Mouse (Mus musculus) neural tube, embryonic 14.5 days (tissue): ENCODE measurements at regions not wholly inside any gene's neighbourhood (a gene's known extent, or its start where the extent isn't known, plus 50 kb on each side); places are given as distances from the start of the nearest gene placed in this dataset.
A peak's percentile ranks its signal among the peaks of the same experiment; 100 is the strongest.

Experiments used
- ATAC-seq: fragments of 200-750 bp; cut with Nextera tagmentation; 2 replicates; pipeline ENCODE4 v1.8.0; 2017; ENCODE audit warnings: low read depth, mild to moderate bottlenecking, moderate TSS enrichment, moderate library complexity
- H3K27ac ChIP-seq: fragments of 300-500 bp; sonication (generic); 2 replicates; pipeline ENCODE4 v1.5.1; 2014; ENCODE audit warnings: low read depth, mild to moderate bottlenecking, control low read depth, low read length, moderate library complexity, mixed read lengths
- H3K27me3 ChIP-seq: fragments of 300-500 bp; sonication (generic); 2 replicates; pipeline ENCODE4 v1.6.1; 2014; ENCODE audit warnings: low read length; ENCODE audit not compliant: control insufficient read depth, insufficient read depth
- H3K36me3 ChIP-seq: fragments of 300-500 bp; sonication (generic); 2 replicates; pipeline ENCODE4 v1.6.1; 2014; ENCODE audit warnings: low read length, mixed read lengths; ENCODE audit not compliant: control insufficient read depth, insufficient read depth
- H3K4me1 ChIP-seq: fragments of 300-500 bp; sonication (generic); 2 replicates; pipeline ENCODE4 v1.6.1; 2014; ENCODE audit warnings: low read length; ENCODE audit not compliant: control insufficient read depth, insufficient read depth
- H3K4me2 ChIP-seq: fragments of 300-500 bp; sonication (generic); 2 replicates; pipeline ENCODE4 v1.6.1; 2014; ENCODE audit warnings: mild to moderate bottlenecking, low read depth, low read length, control low read depth
- H3K4me3 ChIP-seq: fragments of 300-500 bp; sonication (generic); 2 replicates; pipeline ENCODE4 v1.5.1; 2014; ENCODE audit warnings: low read depth, low read length, control low read depth, mixed read lengths
- H3K9ac ChIP-seq: fragments of 300-500 bp; sonication (generic); replicated peaks from 2 replicates; pipeline ENCODE4 v1.6.1; 2014; ENCODE audit warnings: low read depth, mild to moderate bottlenecking, control low read depth, low read length, mixed read lengths
- H3K9me3 ChIP-seq: fragments of 300-500 bp; sonication (generic); 2 replicates; pipeline ENCODE4 v1.6.1; 2016; ENCODE audit warnings: low read length; ENCODE audit not compliant: control insufficient read depth
- WGBS: fragments of 180-500 bp; shearing (Covaris S2); extraction: QIAGEN DNeasy Blood & Tissue Kit; methylation state at CpG from one replicate; pipeline ENCODE4 v1.1.7; 2014; 5-methylcytosine and 5-hydroxymethylcytosine counted together

DNA sequence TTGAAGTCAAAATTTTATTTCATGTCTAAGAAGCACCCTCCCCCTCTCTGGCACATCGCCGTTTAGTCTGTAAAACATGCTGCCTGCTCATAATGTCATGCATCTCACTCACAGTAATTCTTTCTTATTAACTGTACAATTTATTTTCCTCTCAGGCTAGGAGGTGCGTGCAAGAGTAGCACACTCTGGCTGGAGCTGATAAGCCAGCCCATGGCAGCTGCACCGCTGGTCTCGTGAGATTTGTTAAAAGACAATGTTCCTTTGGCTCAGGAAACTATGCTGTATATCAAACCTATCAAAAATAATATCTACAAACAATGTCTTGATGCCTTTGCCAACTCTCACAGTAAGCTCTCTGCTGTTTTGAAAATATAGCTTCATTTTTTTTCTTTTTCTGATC, 179.9 kb downstream of the Ndufa4 start:
- Histone ChIP-seq H3K9ac (no peak overlapping the region), H3K4me3 (no peak overlapping the region), H3K4me2 (no peak overlapping the region), H3K4me1 (no peaks in the 10 kb centered on the region), H3K36me3 (no peaks in the 10 kb centered on the region), H3K9me3 (no peaks in the 10 kb centered on the region), H3K27me3 (no peaks in the 10 kb centered on the region), H3K27ac (no peak overlapping the region)
- 45% methylated on average over 5 of the region's 5 CpGs for WGBS
- peak; percentile 78 for ATAC-seq

DNA sequence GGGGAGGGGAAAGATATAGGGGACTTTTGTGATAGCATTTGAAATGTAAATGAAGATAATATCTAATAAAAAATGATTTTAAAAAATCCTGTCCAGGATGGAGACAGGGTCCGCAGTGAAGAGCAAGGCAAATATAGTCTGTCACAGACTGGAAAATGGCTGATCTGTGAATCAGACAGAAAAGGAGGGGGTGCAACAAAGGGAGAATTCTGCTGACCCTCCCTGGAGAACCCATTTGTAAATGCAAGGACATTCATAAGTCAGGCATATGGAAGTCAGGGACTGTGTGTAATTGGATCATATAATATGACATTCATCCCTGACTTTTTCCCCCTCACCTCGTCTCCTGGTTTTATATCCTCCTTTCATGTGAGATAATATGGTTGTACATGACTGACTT, 183.8 kb downstream of the Ndufa4 start:
- peak; percentile 75; the same call in 1 of the 2 replicates for ATAC-seq
- no peak overlapping the region for H3K9ac ChIP-seq
- no peak overlapping the region for H3K4me2 ChIP-seq
- H3K36me3 ChIP-seq: no peaks in the 10 kb centered on the region
- H3K27ac ChIP-seq: no peak overlapping the region; the same call in 1 of the 2 replicates
- no peak overlapping the region for H3K4me3 ChIP-seq
- no peaks in the 10 kb centered on the region for H3K9me3 ChIP-seq
- no peaks in the 10 kb centered on the region for H3K27me3 ChIP-seq
- WGBS: 61% methylated on average over 2 of the region's 2 CpGs
- H3K4me1 ChIP-seq: no peaks in the 10 kb centered on the region

- no peak for ATAC-seq
- no peak overlapping the region for H3K4me2 ChIP-seq
- no peaks in the 10 kb centered on the region for H3K36me3 ChIP-seq
- WGBS: 68% methylated on average over 4 of the region's 4 CpGs
- H3K27me3 ChIP-seq: no peaks in the 10 kb centered on the region
- H3K9me3 ChIP-seq: no peaks in the 10 kb centered on the region
- no peaks in the 10 kb centered on the region for H3K4me1 ChIP-seq
- H3K27ac ChIP-seq: no peak overlapping the region
- H3K9ac ChIP-seq: no peak overlapping the region
- no peak overlapping the region for H3K4me3 ChIP-seq
Measured at GRCm38 (mm10) chr6:11720274-11720673, 187.0 kb downstream of the Ndufa4 start.

GRCm38 (mm10) chr6:11710581-11710980, 196.7 kb downstream of the Ndufa4 start:
- WGBS: 85% methylated on average over 2 of the region's 2 CpGs
- H3K9ac ChIP-seq: no peak overlapping the region
- no peaks in the 10 kb centered on the region for H3K4me1 ChIP-seq
- H3K27ac ChIP-seq: no peak overlapping the region
- ATAC-seq: no peak
- no peak overlapping the region for H3K4me3 ChIP-seq
- H3K9me3 ChIP-seq: no peaks in the 10 kb centered on the region
- H3K27me3 ChIP-seq: no peaks in the 10 kb centered on the region
- no peaks in the 10 kb centered on the region for H3K36me3 ChIP-seq
- H3K4me2 ChIP-seq: no peak overlapping the region

DNA sequence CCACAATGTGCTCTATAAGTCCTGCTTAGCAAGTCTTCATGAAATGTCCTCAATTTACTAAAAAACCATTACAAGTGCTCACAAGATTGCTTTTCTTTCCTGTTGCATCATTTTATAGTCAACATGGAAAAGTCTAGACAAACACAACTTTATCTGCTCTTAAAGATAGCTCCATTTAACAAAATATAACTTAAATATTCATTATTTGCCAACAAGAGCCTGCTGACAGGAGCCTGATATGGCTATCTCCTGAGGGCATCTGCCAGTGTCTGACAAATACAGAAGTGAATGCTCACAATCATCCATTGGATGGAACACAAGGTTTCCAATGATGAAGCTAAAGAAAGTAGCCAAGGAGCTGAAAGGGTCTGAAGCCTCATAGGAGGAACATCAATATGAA, 197.8 kb downstream of the Ndufa4 start:
- Histone ChIP-seq H3K27me3 (no peaks in the 10 kb centered on the region), H3K9me3 (no peaks in the 10 kb centered on the region), H3K27ac (no peak overlapping the region), H3K36me3 (no peaks in the 10 kb centered on the region), H3K4me1 (no peaks in the 10 kb centered on the region), H3K9ac (no peak overlapping the region), H3K4me3 (no peak overlapping the region), H3K4me2 (no peak overlapping the region)
- no peak for ATAC-seq
